Mouse (Mus musculus): ENCODE measurements around the gene Prpf19. TPM values are rescaled to one million over a fixed set of nuclear protein-coding genes. Genes with fewer than 3 reads are reported as not detected.
A peak's percentile ranks its signal among the peaks of the same experiment; 100 is the strongest.

Prpf19 gene
- polyA plus RNA-seq, 1 experiment, result 222 TPM

DNA sequence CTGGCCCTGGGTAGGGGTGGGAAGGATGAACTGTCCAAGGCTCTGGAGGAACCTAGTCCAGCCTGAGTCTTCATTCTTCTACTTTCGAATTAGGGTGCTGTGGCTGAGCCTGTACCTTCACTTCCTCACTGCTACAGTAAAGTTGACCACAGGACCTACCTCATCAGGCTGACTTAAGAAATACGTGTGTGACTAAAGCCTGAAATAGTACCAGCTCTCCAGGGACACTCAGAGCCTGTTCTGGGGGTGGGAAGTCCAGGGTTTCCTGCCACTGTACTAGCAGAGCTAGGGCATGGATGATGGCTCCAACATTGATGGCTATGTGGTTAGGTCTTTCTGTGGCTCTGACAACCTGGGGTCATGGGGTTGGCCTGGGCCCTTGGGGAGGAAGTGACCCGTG is 48.9 kb downstream of the Prpf19 start:
- H3K4me3 ChIP-seq, result no peak overlapping the region
- TF ChIP-seq TCF3 (IDR thresholded peaks at IDR 0.05; ENCODE audit: insufficient read length, low read depth), result no peak
- TF ChIP-seq CEBPB (IDR thresholded peaks at IDR 0.05; ENCODE audit: insufficient read depth, poor library complexity, severe bottlenecking), result no peak
- no peak for TF ChIP-seq E2F4 (IDR thresholded peaks at IDR 0.05; ENCODE audit: insufficient read depth)
- TF ChIP-seq POLR2A (IDR thresholded peaks at IDR 0.05; ENCODE audit: insufficient read length, low read depth), result no peak
- no peak for TF ChIP-seq MYOG (IDR thresholded peaks at IDR 0.05; ENCODE audit: control insufficient read depth in 1 of 3, insufficient read depth in 1 of 3, insufficient read length in 2 of 3, low read depth in 2 of 3)
- TF ChIP-seq SRF (IDR thresholded peaks at IDR 0.05; ENCODE audit: control insufficient read depth, insufficient read length, low read depth), result no peak
- TF ChIP-seq MAX (IDR thresholded peaks at IDR 0.05; ENCODE audit: low read depth), result no peak
- TF ChIP-seq USF1 (IDR thresholded peaks at IDR 0.05; ENCODE audit: low read depth), result no peak
- no peak for TF ChIP-seq MYOD1 (IDR thresholded peaks at IDR 0.05; ENCODE audit: control insufficient read depth in 1 of 3, insufficient read length in 2 of 3, low read depth in 2 of 3)
- no peak for TF ChIP-seq REST (IDR thresholded peaks at IDR 0.05; ENCODE audit: insufficient read depth, insufficient read length)
- TF ChIP-seq TCF12 (IDR thresholded peaks at IDR 0.05; ENCODE audit: insufficient read depth, poor library complexity, severe bottlenecking), result no peak
- no peak for TF ChIP-seq POLR2AphosphoS2 (IDR thresholded peaks at IDR 0.05; ENCODE audit: insufficient read length, low read depth)
- no peak overlapping the region for H3K4me2 ChIP-seq (ENCODE audit: low read depth)
- peaks cover 30% of the 10 kb centered on the region for H3K79me2 ChIP-seq (ENCODE audit: control insufficient read depth, insufficient read depth)
- H3K27me3 ChIP-seq (ENCODE audit: control insufficient read depth, insufficient read depth, insufficient read length), result no peaks in the 10 kb centered on the region
- peaks cover 19% of the 10 kb centered on the region for H3K36me3 ChIP-seq (ENCODE audit: control insufficient read depth, insufficient read depth)
- H3ac ChIP-seq (ENCODE audit: control insufficient read depth, insufficient read length), result no peak overlapping the region

DNA sequence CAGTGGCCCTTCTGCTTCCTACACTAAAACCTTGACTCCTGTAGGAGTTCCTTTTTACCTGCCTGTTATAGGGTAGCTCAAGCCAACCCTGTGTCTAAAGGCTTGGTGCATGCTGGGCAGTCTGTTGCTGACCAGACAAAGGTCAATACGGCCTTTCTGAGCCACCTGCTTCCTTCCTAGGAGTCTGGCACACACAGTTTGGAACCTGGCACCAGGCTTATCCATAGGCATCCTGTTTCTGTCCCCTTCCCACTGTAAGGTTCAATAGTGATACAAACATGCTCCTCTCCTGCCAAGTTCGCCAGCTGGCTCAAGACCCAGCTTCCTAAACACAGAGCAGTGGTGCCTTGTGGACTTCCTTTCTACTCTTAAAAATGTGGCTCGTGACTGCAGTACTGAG is 51.5 kb downstream of the Prpf19 start:
- H3K36me3 ChIP-seq (ENCODE audit: control insufficient read depth, insufficient read depth), result peaks cover 14% of the 10 kb centered on the region
- H3K27me3 ChIP-seq (ENCODE audit: control insufficient read depth, insufficient read depth, insufficient read length), result no peaks in the 10 kb centered on the region
- TF ChIP-seq MYOD1 (IDR thresholded peaks at IDR 0.05; ENCODE audit: control insufficient read depth in 1 of 3, insufficient read length in 2 of 3, low read depth in 2 of 3), result no peak
- TF ChIP-seq REST (IDR thresholded peaks at IDR 0.05; ENCODE audit: insufficient read depth, insufficient read length), result no peak
- TF ChIP-seq POLR2AphosphoS2 (IDR thresholded peaks at IDR 0.05; ENCODE audit: insufficient read length, low read depth), result no peak
- TF ChIP-seq CEBPB (IDR thresholded peaks at IDR 0.05; ENCODE audit: insufficient read depth, poor library complexity, severe bottlenecking), result no peak
- TF ChIP-seq SRF (IDR thresholded peaks at IDR 0.05; ENCODE audit: control insufficient read depth, insufficient read length, low read depth), result no peak
- TF ChIP-seq MAX (IDR thresholded peaks at IDR 0.05; ENCODE audit: low read depth), result no peak
- H3K4me3 ChIP-seq, result peak overlapping the region; percentile 95
- no peak overlapping the region for H3ac ChIP-seq (ENCODE audit: control insufficient read depth, insufficient read length)
- H3K4me2 ChIP-seq (ENCODE audit: low read depth), result peak overlapping the region; percentile 82
- H3K79me2 ChIP-seq (ENCODE audit: control insufficient read depth, insufficient read depth), result peaks cover 30% of the 10 kb centered on the region

DNA sequence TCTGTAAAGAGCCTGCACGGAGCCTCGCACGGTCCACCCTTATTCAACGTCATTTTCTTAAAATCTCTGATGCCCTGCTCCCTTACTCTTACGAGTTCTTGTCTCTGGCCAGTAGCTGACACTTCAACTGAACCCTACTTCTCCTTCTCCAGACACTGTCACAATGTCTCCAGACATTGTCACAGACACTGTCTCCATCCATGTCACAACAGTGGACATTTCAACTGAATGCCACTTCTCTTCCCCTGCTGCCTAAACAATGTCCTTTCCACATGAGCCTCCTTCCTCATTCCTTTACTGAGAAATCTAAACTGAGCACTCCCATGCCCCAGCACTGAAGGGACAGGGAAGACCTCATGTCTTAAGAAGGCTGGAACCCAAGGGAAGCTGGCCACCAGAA is 52.2 kb downstream of the Prpf19 start:
- peaks cover 7% of the 10 kb centered on the region for H3K36me3 ChIP-seq (ENCODE audit: control insufficient read depth, insufficient read depth)

DNA sequence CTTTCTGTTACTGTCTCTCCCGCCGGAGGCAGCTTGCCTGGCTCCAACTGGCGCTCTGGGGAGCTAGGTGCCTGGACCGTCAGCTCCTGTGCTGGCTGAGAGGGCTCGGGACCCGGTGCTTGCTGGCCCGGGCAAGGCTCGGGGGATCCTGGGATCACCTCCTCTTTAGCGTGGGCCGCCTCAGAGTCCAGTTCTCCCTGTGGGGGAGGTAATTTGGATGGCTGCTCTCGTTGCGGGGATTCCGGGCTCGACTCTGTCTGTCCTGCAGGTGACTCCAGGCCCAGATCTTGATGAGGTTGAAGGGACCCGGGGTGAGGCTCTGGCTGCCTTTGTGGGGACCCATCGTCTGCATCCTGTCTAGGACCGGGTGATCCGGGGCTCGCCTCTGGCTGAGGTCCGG is 53.4 kb downstream of the Prpf19 start:
- Histone ChIP-seq H3K79me2 (ENCODE audit: control insufficient read depth, insufficient read depth) (peaks cover 30% of the 10 kb centered on the region), H3ac (ENCODE audit: control insufficient read depth, insufficient read length) (peak overlapping the region; percentile 34), H3K4me3 (peak overlapping the region; percentile 95), H3K27me3 (ENCODE audit: control insufficient read depth, insufficient read depth, insufficient read length) (no peaks in the 10 kb centered on the region), H3K36me3 (ENCODE audit: control insufficient read depth, insufficient read depth) (no peaks in the 10 kb centered on the region), H3K4me2 (ENCODE audit: low read depth) (peak overlapping the region; percentile 82)
- no peak for TF ChIP-seq E2F4 (IDR thresholded peaks at IDR 0.05; ENCODE audit: insufficient read depth)
- TF ChIP-seq SRF (IDR thresholded peaks at IDR 0.05; ENCODE audit: control insufficient read depth, insufficient read length, low read depth), result no peak
- no peak for TF ChIP-seq CEBPB (IDR thresholded peaks at IDR 0.05; ENCODE audit: insufficient read depth, poor library complexity, severe bottlenecking)
- no peak for TF ChIP-seq USF1 (IDR thresholded peaks at IDR 0.05; ENCODE audit: low read depth)
- no peak for TF ChIP-seq TCF3 (IDR thresholded peaks at IDR 0.05; ENCODE audit: insufficient read length, low read depth)
- no peak for TF ChIP-seq MYOG (IDR thresholded peaks at IDR 0.05; ENCODE audit: control insufficient read depth in 1 of 3, insufficient read depth in 1 of 3, insufficient read length in 2 of 3, low read depth in 2 of 3)
- TF ChIP-seq POLR2AphosphoS2 (IDR thresholded peaks at IDR 0.05; ENCODE audit: insufficient read length, low read depth), result no peak
- TF ChIP-seq MYOD1 (IDR thresholded peaks at IDR 0.05; ENCODE audit: control insufficient read depth in 1 of 3, insufficient read length in 2 of 3, low read depth in 2 of 3), result no peak
- no peak for TF ChIP-seq MAX (IDR thresholded peaks at IDR 0.05; ENCODE audit: low read depth)
- TF ChIP-seq REST (IDR thresholded peaks at IDR 0.05; ENCODE audit: insufficient read depth, insufficient read length), result no peak
- no peak for TF ChIP-seq TCF12 (IDR thresholded peaks at IDR 0.05; ENCODE audit: insufficient read depth, poor library complexity, severe bottlenecking)
- TF ChIP-seq POLR2A (IDR thresholded peaks at IDR 0.05; ENCODE audit: insufficient read length, low read depth), result no peak

More for the DNA sequence above, 52.2 kb downstream of the Prpf19 start:
- TF ChIP-seq E2F4 (IDR thresholded peaks at IDR 0.05; ENCODE audit: insufficient read depth) (no peak), POLR2AphosphoS2 (IDR thresholded peaks at IDR 0.05; ENCODE audit: insufficient read length, low read depth) (no peak), MYOD1 (IDR thresholded peaks at IDR 0.05; ENCODE audit: control insufficient read depth in 1 of 3, insufficient read length in 2 of 3, low read depth in 2 of 3) (no peak), TCF12 (IDR thresholded peaks at IDR 0.05; ENCODE audit: insufficient read depth, poor library complexity, severe bottlenecking) (no peak), MYOG (IDR thresholded peaks at IDR 0.05; ENCODE audit: control insufficient read depth in 1 of 3, insufficient read depth in 1 of 3, insufficient read length in 2 of 3, low read depth in 2 of 3) (no peak), TCF3 (IDR thresholded peaks at IDR 0.05; ENCODE audit: insufficient read length, low read depth) (no peak), SRF (IDR thresholded peaks at IDR 0.05; ENCODE audit: control insufficient read depth, insufficient read length, low read depth) (no peak), POLR2A (IDR thresholded peaks at IDR 0.05; ENCODE audit: insufficient read length, low read depth) (no peak), REST (IDR thresholded peaks at IDR 0.05; ENCODE audit: insufficient read depth, insufficient read length) (no peak), CEBPB (IDR thresholded peaks at IDR 0.05; ENCODE audit: insufficient read depth, poor library complexity, severe bottlenecking) (no peak), USF1 (IDR thresholded peaks at IDR 0.05; ENCODE audit: low read depth) (no peak), MAX (IDR thresholded peaks at IDR 0.05; ENCODE audit: low read depth) (no peak)
- H3K79me2 ChIP-seq (ENCODE audit: control insufficient read depth, insufficient read depth), result peaks cover 30% of the 10 kb centered on the region
- H3K4me2 ChIP-seq (ENCODE audit: low read depth), result peak overlapping the region; percentile 82
- peak overlapping the region; percentile 34 for H3ac ChIP-seq (ENCODE audit: control insufficient read depth, insufficient read length)
- no peaks in the 10 kb centered on the region for H3K27me3 ChIP-seq (ENCODE audit: control insufficient read depth, insufficient read depth, insufficient read length)
- peak overlapping the region; percentile 95 for H3K4me3 ChIP-seq
